Mouse (Mus musculus) 3134 (cell line): ENCODE data around the gene Zmat1.
"Not testable (repeated sequence)": the region's sequence is repeated elsewhere in the genome, so short reads cannot be mapped to it uniquely, and the experiment has no call there.

ENCODE experiments used
- DNase-seq: peaks from one replicate; pipeline ENCODE4 v3.0.0-alpha.2; 2011; ENCODE audit warnings: low spot score; ENCODE audit not compliant: insufficient read length; ENCODE audit errors: extremely low read depth

Gene Zmat1

GRCm38 (mm10) chrX:135008720-135009470 is at the start of gene Zmat1:
Zmat1 (minus strand) TSS chrX:135009209.
- DNase-seq = peak; percentile 89

- DNase-seq = not testable (repeated sequence)
These were observed 44.9 kb upstream of the Zmat1 start for GRCm38 (mm10) chrX:135053939-135054338.

- DNase-seq = no peak
These were observed 27.0 kb upstream of the Zmat1 start for GRCm38 (mm10) chrX:135035962-135036375.

GRCm38 (mm10) chrX:135025135-135025534 is 16.1 kb upstream of the Zmat1 start:
- no peak for DNase-seq

- no peak for DNase-seq
These were observed 2.4 kb upstream of the Zmat1 start for GRCm38 (mm10) chrX:135011381-135011780.

GRCm38 (mm10) chrX:135009471-135009815 is 434 bp upstream of the Zmat1 start:
- DNase-seq = no peak

- DNase-seq = peak; percentile 7
These were observed 988 bp downstream of the Zmat1 start for GRCm38 (mm10) chrX:135008021-135008420.

GRCm38 (mm10) chrX:134964546-134964945 is 44.5 kb downstream of the Zmat1 start, which contains the start of gene Nxf2:
Nxf2 (minus strand) TSS chrX:134964754.
- no peak for DNase-seq

GRCm38 (mm10) chrX:134963305-134964094 is 45.5 kb downstream of the Zmat1 start:
- DNase-seq = peak; percentile 2

- no peak for DNase-seq
These were observed 78.6 kb downstream of the Zmat1 start for GRCm38 (mm10) chrX:134930361-134930760.

- no peak for DNase-seq
These were observed 79.1 kb downstream of the Zmat1 start for GRCm38 (mm10) chrX:134929927-134930326.

GRCm38 (mm10) chrX:134925058-134925457 is 84.0 kb downstream of the Zmat1 start:
- DNase-seq = no peak

- DNase-seq = no peak
These were observed 85.2 kb downstream of the Zmat1 start for GRCm38 (mm10) chrX:134923675-134924424.
